Mouse (Mus musculus) cerebellum, postnatal 4 days (tissue): ENCODE data around the gene Hist3h2ba.

ENCODE experiments used
- DNase-seq, 2 experiments: peaks; one replicate each; pipeline ENCODE4 v3.0.0; 2022; ENCODE audit warnings: low spot score in 2 of 2, mixed read lengths in 1 of 2

The Hist3h2ba gene

GRCm38 (mm10) chr11:58984657-58985056 lies 35.9 kb downstream of the Hist3h2ba start:
- DNase-seq, result no peak

- no peak for DNase-seq
Observed at GRCm38 (mm10) chr11:58985299-58985917, 36.7 kb downstream of the Hist3h2ba start.

GRCm38 (mm10) chr11:58989166-58989565 lies 40.4 kb downstream of the Hist3h2ba start:
- DNase-seq, result no peak

- DNase-seq, result no peak
Observed at GRCm38 (mm10) chr11:58990141-58990540, 41.4 kb downstream of the Hist3h2ba start.

- DNase-seq, result no peak
Observed at GRCm38 (mm10) chr11:58990794-58991193, 42.1 kb downstream of the Hist3h2ba start.

- no peak for DNase-seq
Observed at GRCm38 (mm10) chr11:58991911-58992310, 43.2 kb downstream of the Hist3h2ba start.

GRCm38 (mm10) chr11:58993091-58993670 lies 44.5 kb downstream of the Hist3h2ba start:
- no peak for DNase-seq

GRCm38 (mm10) chr11:58994337-58994826 lies 45.7 kb downstream of the Hist3h2ba start:
- DNase-seq, result peak in 1 of 2 experiments; percentile 40

GRCm38 (mm10) chr11:58995061-58995806 lies 46.5 kb downstream of the Hist3h2ba start:
- no peak for DNase-seq

- no peak for DNase-seq
Observed at GRCm38 (mm10) chr11:58995807-58996370, 47.2 kb downstream of the Hist3h2ba start.

- no peak for DNase-seq
Observed at GRCm38 (mm10) chr11:58997541-58997940, 48.8 kb downstream of the Hist3h2ba start.
